Mouse (Mus musculus): ENCODE measurements around the gene Cer1.

The Cer1 gene

DNA sequence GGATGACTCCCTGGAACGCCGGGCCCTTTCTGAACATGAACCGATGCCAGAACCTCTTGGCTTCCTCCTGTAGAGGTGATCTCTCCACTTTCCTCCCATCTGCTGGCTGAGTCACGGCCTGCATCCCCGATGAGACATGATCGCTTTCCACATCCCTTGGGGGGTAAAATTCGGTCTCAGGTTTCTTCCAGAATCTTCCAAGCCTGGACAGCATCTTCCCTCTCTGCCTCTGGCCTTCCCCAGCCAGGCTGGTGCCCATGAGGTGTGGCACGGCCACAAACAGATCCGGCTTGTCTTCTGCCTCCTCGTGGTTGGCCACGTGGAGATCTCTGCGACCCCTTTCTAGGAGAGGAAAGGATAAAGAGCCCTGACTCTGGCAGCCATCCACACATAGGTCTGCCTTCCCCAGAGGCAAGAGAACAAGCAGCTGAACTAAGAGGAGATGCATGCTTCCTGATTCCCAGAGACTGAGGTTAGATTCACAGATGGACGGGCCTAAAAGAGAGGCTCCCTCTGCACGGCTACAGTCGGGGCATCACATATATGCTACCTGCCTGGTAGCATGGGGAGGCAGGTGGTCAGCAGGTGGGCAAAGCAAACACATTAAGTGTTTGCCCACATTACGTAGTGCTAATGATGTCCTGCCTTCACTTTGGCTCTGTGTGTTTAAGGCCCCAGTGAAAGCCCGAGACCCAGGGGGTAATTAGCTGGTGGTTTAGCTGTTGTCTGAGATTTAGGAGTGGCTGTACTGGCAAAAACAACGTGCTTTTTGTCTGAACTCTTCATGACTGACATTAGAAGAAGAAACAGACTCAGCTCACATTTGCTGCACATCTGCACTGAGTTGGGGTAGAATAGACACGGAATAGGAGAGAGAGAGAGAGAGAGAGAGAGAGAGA is at the start of gene Cer1:
Gene Cer1, minus strand, starts transcription at position 513 of the 899 bp plus-strand sequence.
- DNase-seq (ENCODE audit: low read depth, low spot score): no peak

DNA sequence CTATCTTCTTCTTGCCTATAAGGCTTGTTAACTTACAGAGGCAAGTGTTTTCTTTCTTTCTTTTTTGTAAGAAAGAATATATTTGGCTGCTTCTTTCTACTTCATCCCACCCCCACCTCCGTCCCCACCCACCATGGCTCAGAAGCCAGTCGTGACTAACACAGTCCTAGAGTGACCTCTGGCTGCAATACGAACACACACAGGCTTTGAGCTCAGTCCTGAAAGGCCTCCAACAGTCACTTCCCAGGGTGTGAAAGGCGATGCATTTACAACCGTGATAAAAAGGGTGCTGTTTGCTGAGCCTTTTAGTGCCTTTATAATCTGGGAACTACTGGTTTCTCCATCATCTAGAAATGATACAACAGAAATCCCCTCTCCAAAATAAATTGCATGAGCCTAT is 49.4 kb upstream of the Cer1 start:
- DNase-seq (ENCODE audit: low read depth, low spot score): peak; percentile 37

DNA sequence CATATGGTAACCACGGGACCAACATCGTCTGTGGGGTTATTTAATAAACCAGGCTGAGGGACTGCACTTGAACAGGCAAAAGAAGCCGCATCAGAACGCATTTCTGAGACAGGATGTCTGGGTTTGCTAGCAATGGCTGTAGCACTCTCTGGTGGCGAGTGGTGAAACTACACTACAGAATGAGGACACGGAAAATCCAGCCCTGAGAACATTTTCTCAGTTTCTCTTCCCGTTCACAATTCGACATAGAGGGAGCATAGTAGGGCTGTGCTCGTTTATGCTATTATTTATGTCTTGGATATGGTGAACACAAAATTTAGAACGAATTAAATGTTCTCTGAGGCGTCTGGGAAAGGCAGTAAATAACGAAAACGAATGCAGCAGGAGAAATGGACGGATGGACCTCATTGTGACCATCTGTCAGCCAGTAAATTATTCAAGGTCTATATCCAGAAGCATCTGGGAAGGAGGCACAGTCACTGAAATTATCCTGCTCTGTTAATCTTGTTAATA is 48.8 kb upstream of the Cer1 start:
- peak; percentile 33 for DNase-seq (ENCODE audit: low read depth, low spot score)

DNA sequence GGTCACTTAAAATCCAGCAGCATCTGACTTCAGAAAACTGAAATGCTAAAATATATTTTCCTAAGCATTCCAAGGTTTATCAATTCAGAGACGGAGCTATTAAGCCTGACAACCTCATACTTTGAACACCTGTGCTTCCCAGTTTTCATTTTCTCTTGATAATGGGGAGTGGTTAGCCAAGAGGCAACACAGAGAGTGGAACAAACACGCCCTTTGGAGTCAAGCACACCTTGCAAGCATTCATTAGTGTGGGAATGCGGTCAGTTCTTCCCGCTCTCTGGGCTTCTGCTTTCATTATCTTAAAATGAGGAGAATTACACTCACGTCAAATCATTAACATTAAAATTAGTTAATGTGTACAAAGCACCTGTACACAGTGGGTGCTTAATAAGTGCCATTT is 45.1 kb upstream of the Cer1 start:
- DNase-seq (ENCODE audit: low read depth, low spot score): no peak

DNA sequence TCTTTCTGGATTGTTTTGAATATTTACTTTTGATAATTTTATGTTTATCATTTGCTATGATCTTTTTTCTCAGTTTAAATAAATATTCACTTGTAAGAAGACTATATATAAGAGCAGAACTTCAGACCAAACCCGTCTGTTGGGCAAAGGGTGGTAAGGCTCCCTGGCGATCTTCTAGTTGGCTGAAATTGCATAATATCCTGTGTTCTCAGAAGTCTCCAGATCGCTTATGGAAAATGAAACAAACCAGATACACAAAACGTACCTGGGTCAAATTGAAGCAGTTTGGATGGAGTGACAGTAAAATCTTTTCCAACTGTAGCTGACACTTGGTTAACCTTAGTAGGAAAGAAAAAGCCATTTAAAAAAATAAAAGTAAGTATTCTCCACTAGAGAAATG is 37.0 kb upstream of the Cer1 start:
- DNase-seq (ENCODE audit: low read depth, low spot score): no peak

DNA sequence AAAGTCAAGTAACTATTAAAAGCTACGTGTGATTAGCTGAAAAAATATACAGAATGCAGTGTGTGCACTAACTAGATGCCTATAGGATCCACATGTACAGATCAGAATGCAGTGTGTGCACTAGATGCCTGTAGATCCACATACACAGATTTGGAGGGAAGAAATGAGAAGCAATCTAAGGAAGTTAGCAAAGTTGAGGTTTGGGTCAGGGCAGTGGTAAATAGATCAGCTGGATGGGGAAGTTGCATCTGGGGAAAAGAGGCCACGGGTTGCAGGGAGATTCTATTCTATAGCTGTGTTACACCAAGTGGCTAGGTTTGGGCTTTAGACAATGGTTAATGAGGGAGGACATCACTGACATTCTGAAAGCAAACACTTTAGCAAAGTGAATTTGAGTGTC is 33.7 kb upstream of the Cer1 start:
- DNase-seq (ENCODE audit: low read depth, low spot score): no peak

DNA sequence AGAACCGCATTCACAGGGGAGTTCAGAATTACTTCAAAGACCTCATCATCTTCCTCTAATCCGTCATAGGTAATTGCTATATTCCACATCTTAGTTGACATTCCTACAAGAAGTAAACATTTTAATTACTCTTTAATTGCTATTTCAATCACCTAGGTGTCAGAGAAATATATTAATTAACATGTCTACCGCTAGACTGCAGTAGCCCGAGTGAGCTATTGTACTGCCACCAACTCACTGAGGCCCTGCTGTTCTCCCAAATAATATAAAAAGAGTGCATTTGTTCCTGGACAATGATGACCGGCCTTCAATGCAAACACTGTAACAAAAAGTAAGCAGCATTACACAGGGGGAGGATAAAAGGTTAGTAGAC is 31.7 kb upstream of the Cer1 start:
- DNase-seq (ENCODE audit: low read depth, low spot score): no peak

DNA sequence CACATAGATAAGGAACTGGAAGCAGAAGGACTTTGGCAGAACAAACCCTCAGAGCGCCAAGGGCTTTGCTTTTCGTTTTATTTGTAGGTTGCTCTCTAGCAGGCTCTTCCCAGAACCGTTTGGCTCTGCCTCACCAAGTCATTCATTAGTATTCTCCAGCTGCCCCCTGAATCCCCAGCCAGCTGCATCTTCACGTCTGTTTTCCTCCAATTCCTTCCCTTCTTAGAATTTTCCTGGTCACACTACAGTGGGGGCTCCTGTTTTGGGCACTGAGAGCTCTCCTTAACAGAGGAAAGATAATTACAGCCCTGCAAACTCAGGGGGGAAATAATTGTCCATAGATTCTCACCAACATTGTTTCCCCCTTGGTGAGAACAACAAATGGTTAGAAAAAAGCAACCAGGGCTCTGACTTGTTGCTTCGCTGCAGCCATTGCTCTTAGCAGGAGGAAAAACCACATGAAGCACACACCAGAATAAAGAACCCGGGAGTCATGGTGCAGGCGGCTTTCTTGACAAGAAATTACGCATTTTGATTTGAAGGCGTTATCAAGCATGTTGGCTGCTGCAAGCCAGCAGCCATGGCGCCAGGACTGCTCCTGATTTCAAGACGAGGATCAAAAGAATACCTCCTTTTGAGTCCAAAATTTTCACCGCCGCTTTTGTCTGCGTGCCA is 31.2 kb upstream of the Cer1 start:
- no peak for DNase-seq (ENCODE audit: low read depth, low spot score)

DNA sequence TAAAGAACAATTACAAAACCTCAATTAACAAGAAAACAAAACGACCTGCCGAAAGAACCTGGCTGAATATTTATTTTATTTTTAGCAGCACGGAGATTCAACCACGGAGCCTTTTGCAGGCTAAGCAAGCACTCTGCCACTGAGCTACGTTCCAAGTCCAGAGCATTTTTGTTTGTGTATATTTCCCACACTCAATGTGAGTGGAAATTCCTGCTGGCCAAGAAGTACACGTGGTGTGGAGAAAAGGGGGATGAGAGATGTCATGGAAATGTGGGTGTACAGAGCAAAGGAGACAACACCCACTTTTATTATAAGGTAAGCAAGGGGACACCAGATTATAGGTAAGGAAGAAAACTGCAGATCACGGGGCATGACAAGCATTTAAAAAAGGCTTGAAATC is 30.6 kb upstream of the Cer1 start:
- DNase-seq (ENCODE audit: low read depth, low spot score): no peak

DNA sequence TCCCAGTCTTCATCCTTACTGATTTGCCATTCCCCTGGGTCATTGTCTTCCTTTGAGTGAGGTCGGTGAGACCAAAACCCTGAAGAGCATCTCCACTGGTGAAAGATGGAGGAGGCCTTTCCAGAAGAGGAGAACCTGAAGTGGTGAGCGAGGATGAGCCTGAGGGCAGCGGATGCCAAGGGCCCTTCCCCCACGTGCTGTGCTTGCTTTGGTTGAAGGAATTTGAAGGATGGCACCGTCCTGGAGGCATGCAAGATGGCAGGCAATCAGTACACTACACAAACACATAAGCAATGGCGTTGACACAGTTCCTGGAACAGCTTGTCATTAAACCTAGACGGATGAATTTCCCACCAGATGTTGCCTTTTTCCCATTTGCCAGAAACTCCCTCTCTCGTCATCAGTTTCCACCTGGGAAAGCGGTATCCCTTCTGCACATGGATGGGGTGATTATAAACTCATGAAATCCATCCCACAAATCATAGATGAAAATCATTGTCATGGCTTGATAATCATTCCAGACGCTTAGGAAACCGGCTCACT is 29.7 kb upstream of the Cer1 start:
- DNase-seq (ENCODE audit: low read depth, low spot score): no peak

DNA sequence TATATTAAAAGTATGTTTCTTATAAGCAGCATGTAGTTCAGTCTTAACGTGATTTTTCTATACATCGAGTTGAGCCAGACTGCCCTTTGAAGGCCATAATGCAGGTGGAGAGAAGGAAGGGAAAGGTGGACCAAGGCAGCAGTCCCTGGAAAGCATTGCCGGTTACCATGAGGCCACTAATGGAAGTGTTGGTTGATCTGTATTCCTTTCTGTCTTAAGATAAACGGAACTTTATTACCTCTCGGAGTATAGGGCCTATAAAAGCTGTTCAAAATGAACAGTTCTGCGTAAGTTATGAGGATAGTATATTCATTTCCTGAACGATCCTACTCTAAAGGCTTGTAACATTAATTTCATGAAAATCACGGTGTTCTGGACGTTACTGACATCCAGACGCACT is 10.3 kb upstream of the Cer1 start:
- DNase-seq (ENCODE audit: low read depth, low spot score): no peak

DNA sequence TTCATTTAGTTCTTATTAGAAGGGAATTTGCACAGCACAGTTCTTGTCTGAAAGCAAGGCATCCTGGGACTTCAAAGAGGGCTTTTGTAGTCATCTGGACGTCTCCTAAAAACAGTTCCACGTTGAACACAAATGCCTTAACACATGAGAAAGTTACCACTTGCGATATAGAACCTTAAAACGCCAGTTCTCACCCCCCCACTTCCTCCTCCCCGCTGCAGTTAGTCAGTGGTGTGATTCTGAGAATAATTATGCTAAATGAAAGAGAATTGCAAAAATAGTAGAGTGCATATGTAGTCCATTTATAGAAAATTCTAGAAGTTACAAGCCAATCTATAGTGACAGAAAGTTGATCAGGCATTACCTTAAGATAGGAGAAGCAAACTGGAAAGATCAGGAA is 7.3 kb upstream of the Cer1 start:
- DNase-seq (ENCODE audit: low read depth, low spot score): no peak

DNA sequence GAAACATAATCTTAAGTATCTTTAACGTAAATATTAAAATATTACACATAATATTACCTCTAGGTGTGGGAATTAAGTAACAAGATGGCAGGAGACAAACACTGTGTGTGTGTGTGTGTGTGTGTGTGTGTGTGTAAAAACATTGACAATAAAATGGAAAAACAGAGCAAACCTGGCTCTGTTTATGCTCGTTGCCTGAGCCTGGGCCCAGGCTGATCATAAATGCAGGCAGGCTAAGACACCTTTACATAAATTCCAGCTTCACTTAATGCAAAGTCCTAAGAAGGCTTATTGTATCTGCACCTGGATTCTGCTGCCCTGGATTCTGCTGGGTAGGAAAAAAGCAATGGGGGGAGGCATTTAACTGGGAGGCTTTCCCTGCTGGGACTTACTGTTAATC is 6.6 kb upstream of the Cer1 start:
- no peak for DNase-seq (ENCODE audit: low read depth, low spot score)

DNA sequence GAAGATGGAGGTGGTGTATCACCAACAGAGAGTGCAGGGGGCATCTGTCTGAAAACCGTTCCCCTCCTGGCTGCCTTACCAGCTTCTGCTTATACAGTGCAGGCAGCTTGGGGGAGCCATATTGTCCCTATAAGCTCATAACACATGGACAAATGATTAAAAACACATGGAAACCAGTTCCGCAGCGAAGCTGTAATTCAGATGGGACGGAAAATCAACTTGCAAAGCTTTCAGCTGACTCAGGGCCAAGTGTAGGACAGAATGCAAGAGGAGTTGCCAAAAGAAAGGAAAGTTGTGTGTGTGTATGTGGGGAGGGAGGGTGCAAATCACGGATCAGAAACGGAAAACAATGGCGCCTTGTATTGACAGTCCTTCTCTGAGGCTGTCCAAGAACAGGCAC is 6.1 kb upstream of the Cer1 start:
- DNase-seq (ENCODE audit: low read depth, low spot score): no peak

DNA sequence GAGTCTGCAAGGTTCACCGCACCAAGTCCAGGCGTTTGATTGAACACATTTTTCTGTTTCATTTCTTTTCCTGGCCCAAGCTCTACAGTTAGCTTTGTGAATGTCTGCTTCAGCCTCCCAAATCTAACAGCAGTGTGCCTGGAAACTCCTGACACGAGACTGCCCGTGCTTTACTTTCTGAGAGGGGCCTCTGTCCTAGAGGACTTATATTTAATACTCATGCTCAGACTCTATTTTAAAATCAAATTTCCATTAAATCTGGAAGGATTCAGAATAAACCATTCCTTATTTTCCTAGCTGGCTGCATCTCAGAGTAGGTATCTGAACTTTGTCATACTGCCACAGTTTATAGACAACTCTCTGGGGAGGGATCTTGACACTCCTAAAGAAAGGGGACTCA is 5.6 kb upstream of the Cer1 start:
- DNase-seq (ENCODE audit: low read depth, low spot score): no peak

DNA sequence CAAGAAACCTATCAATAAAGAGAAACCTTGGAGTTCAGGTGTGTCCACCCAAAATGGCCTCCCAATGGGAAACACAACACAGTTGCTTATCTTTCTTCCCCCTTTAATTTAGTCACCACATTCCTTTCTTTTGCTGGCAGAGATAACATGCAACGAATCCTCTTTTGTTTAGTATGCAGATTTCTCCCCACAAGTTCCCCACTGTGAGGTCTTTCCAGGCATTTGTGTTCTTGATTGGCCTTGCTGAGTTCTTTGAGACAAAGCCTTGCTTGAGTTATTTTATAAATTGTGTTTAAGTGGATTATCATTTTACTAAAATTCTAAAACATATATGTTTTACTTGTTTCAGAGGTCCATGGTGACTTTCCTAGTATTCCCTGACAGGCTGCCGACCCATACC is 1.2 kb upstream of the Cer1 start:
- no peak for DNase-seq (ENCODE audit: low read depth, low spot score)

DNA sequence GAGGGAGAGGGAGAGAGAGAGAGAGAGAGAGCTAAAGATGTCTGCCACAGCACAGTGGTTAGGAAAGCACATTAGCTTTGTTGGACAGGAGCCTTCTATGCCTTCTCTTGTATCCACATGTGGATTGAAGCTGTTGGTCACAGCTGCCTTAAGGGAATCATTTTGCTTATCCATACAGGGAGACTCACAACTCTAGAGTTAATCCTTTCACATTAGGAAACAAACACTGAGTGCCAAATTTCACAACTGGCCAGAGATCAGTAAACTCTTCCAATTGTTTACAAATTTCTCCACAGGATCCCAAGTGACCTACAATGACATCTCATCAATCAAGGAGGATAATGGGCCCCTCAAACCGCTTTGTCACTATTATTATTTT is 576 bp upstream of the Cer1 start:
- no peak for DNase-seq (ENCODE audit: low read depth, low spot score)

DNA sequence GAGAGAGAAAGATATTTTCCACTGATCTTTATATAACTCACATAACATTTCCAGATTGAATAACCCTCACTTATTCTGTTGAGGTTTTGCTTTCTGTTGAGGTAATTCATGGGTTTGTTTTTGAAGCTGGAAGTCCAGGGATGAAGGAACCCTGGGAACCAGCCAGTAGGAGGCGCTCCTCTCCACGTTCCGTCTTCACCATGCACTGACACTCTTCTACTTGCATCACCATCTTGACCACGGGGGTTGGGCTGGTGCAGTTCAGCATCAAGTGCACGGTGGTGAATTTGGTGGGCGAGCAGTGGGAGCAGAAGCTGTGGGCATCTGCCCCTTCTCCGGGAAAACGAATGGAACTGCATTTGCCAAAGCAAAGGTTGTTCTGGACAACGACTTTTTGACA is 2.4 kb downstream of the Cer1 start:
- no peak for DNase-seq (ENCODE audit: low read depth, low spot score)

DNA sequence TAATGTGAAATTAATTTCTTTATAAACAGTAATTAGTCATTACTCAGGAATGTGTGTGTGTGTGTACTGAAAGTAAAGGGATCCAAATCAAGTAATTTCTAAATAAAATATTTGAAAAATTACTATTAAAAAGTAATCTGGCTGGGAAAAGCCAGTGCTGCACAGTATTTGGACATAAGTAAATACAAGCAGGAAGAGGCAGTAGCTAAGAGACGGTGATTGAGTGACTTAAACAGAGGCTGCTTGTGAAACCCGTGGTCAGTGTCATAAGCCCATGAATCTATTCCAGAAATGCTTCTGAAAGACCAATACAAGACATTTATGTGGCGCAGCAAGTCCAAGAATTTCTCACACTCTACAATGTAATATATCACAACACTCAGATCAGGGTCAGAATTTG is 3.6 kb downstream of the Cer1 start:
- DNase-seq (ENCODE audit: low read depth, low spot score): no peak

DNA sequence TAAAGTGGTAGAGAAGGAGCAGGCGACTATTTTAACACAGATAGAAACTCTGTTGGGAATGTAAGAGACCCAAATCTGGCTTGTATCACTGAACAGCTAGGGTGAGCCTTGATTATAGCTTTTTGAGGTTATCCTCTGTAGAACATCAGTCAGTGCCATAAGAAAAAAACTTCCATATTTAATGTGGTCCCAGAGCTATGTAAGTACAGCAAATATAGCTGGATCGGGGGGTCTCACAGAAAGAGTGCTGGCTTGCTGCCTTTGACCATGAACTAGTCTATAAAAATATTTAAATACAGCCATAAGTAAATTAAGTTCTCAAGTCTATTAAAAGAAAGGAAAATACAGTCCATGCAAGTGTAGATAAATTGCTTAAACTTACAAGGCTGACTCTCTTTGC is 4.7 kb downstream of the Cer1 start:
- no peak for DNase-seq (ENCODE audit: low read depth, low spot score)

DNA sequence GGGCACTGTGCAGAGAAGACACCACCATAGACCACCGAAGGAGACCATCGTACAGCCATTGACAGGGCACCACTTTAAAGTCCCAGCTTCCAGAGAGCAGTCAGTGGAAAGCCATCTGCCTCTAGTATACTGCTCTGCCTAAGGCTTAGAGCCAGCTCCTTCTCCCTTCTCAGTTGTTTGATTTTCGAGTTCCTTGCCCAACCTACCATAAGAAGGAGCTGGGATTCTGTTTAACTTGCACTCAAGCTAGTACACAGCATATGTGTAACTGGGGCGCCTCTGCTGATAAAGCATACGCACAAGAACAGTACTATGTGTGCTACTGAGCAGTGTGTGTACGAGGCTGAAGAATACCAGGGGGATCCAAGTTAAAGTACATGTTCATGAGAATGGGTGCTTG is 5.8 kb downstream of the Cer1 start:
- DNase-seq (ENCODE audit: low read depth, low spot score): no peak

DNA sequence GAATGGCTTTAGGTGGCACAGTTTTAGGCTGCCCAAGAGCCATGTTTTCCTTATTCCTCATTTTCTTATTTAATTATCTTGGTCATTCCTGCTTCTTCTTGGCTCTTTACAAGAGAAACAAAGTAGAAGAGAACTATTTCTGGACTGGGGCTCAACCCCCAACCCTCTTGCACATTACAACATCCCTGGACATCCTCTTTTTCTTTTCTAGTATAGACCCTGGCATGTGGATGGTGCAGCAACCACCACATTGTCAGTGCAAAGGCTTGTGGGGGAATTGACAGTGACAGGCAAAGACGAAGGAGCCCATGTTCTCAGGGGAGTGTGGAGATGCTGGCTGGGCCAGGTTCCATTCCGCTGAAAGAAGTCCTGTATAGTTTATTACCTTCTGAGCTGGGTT is 8.3 kb downstream of the Cer1 start:
- DNase-seq (ENCODE audit: low read depth, low spot score): no peak

DNA sequence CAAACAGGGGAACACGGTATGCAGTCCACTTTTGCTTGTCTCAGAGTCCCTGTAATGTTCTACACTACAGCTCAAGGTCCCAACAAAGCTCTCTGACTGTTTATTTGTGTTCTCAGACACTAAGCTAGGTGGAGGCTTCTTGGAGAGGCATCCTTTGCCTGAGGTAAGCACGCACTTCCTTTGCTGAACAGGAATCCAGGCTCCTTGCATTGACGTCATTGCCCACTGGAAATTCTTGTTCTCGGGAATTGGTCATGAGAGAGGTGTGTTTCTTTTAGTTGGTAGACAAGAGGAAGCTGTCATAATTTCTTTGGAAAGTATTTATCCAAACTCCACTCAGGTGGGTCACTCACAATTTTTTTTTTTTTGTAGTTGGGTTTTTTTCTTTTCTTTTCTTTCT is 9.4 kb downstream of the Cer1 start:
- no peak for DNase-seq (ENCODE audit: low read depth, low spot score)

All from retina, adult 2 months (tissue).